Mouse (Mus musculus): Measurements from ENCODE around the gene Coro7. TPM values are rescaled to one million over a fixed set of nuclear protein-coding genes. Genes with fewer than 3 reads are reported as not detected.
A peak's percentile ranks its signal among the peaks of the same experiment; 100 is the strongest.

The Coro7 gene
- 64.0 and 68.8 TPM in 2 replicates for polyA plus RNA-seq (2012; rRNA removed)

GRCm38 (mm10) chr16:4679121-4680018 is at the start of gene Coro7:
Coro7 (minus strand) TSS chr16:4679777.
- peak; percentile 97 for DNase-seq (ENCODE audit: low read depth)
- TF ChIP-seq POLR2A (IDR thresholded peaks at IDR 0.05; ENCODE audit: borderline replicate concordance, extremely low read depth, insufficient read depth, insufficient read length, poor library complexity, severe bottlenecking), result peak; percentile 77; the same call in 1 of the 2 replicates
- no peak for TF ChIP-seq CTCF (IDR thresholded peaks at IDR 0.05; ENCODE audit: borderline replicate concordance, extremely low read depth, insufficient read depth, insufficient read length)

- DNase-seq (ENCODE audit: low read depth), result no peak
- TF ChIP-seq CTCF (IDR thresholded peaks at IDR 0.05; ENCODE audit: borderline replicate concordance, extremely low read depth, insufficient read depth, insufficient read length) (no peak), POLR2A (IDR thresholded peaks at IDR 0.05; ENCODE audit: borderline replicate concordance, extremely low read depth, insufficient read depth, insufficient read length, poor library complexity, severe bottlenecking) (no peak)
Measured at GRCm38 (mm10) chr16:4727963-4728362, 48.4 kb upstream of the Coro7 start.

- TF ChIP-seq CTCF (IDR thresholded peaks at IDR 0.05; ENCODE audit: borderline replicate concordance, extremely low read depth, insufficient read depth, insufficient read length) (no peak), POLR2A (IDR thresholded peaks at IDR 0.05; ENCODE audit: borderline replicate concordance, extremely low read depth, insufficient read depth, insufficient read length, poor library complexity, severe bottlenecking) (no peak)
- DNase-seq (ENCODE audit: low read depth), result no peak
Measured at GRCm38 (mm10) chr16:4727526-4727925, 47.9 kb upstream of the Coro7 start.

GRCm38 (mm10) chr16:4726528-4727128 is 47.1 kb upstream of the Coro7 start:
- TF ChIP-seq POLR2A (IDR thresholded peaks at IDR 0.05; ENCODE audit: borderline replicate concordance, extremely low read depth, insufficient read depth, insufficient read length, poor library complexity, severe bottlenecking) (no peak), CTCF (IDR thresholded peaks at IDR 0.05; ENCODE audit: borderline replicate concordance, extremely low read depth, insufficient read depth, insufficient read length) (no peak)
- no peak for DNase-seq (ENCODE audit: low read depth)

GRCm38 (mm10) chr16:4725780-4726527 is 46.4 kb upstream of the Coro7 start, which contains the start of gene Hmox2:
Hmox2 (plus strand) TSS chr16:4726361.
- no peak for TF ChIP-seq CTCF (IDR thresholded peaks at IDR 0.05; ENCODE audit: borderline replicate concordance, extremely low read depth, insufficient read depth, insufficient read length)
- peak; percentile 46; the same call in 1 of the 2 replicates for TF ChIP-seq POLR2A (IDR thresholded peaks at IDR 0.05; ENCODE audit: borderline replicate concordance, extremely low read depth, insufficient read depth, insufficient read length, poor library complexity, severe bottlenecking)
- peak; percentile 95 for DNase-seq (ENCODE audit: low read depth)

- no peak for TF ChIP-seq CTCF (IDR thresholded peaks at IDR 0.05; ENCODE audit: borderline replicate concordance, extremely low read depth, insufficient read depth, insufficient read length)
Measured at GRCm38 (mm10) chr16:4725266-4725665, 45.7 kb upstream of the Coro7 start.

GRCm38 (mm10) chr16:4722915-4723209 is 43.3 kb upstream of the Coro7 start:
- DNase-seq (ENCODE audit: low read depth), result no peak
- TF ChIP-seq POLR2A (IDR thresholded peaks at IDR 0.05; ENCODE audit: borderline replicate concordance, extremely low read depth, insufficient read depth, insufficient read length, poor library complexity, severe bottlenecking) (no peak), CTCF (IDR thresholded peaks at IDR 0.05; ENCODE audit: borderline replicate concordance, extremely low read depth, insufficient read depth, insufficient read length) (no peak)

More at GRCm38 (mm10) chr16:4725266-4725665, 45.7 kb upstream of the Coro7 start:
- DNase-seq (ENCODE audit: low read depth), result no peak

- peak; percentile 8 for DNase-seq (ENCODE audit: low read depth)
- TF ChIP-seq POLR2A (IDR thresholded peaks at IDR 0.05; ENCODE audit: borderline replicate concordance, extremely low read depth, insufficient read depth, insufficient read length, poor library complexity, severe bottlenecking), result no peak
- TF ChIP-seq CTCF (IDR thresholded peaks at IDR 0.05; ENCODE audit: borderline replicate concordance, extremely low read depth, insufficient read depth, insufficient read length), result no peak
Measured at GRCm38 (mm10) chr16:4722128-4722914, 42.7 kb upstream of the Coro7 start.

GRCm38 (mm10) chr16:4718753-4719518 is 39.4 kb upstream of the Coro7 start, which contains the start of gene Nmral1:
Nmral1 (minus strand) TSS chr16:4719356.
- peak; percentile 94 for DNase-seq (ENCODE audit: low read depth)
- TF ChIP-seq CTCF (IDR thresholded peaks at IDR 0.05; ENCODE audit: borderline replicate concordance, extremely low read depth, insufficient read depth, insufficient read length), result no peak
- TF ChIP-seq POLR2A (IDR thresholded peaks at IDR 0.05; ENCODE audit: borderline replicate concordance, extremely low read depth, insufficient read depth, insufficient read length, poor library complexity, severe bottlenecking), result peak; percentile 7; the same call in 1 of the 2 replicates

- DNase-seq (ENCODE audit: low read depth), result no peak
Measured at GRCm38 (mm10) chr16:4717866-4718265, 38.3 kb upstream of the Coro7 start.

More at GRCm38 (mm10) chr16:4717866-4718265, 38.3 kb upstream of the Coro7 start:
- no peak for TF ChIP-seq CTCF (IDR thresholded peaks at IDR 0.05; ENCODE audit: borderline replicate concordance, extremely low read depth, insufficient read depth, insufficient read length)
- no peak for TF ChIP-seq POLR2A (IDR thresholded peaks at IDR 0.05; ENCODE audit: borderline replicate concordance, extremely low read depth, insufficient read depth, insufficient read length, poor library complexity, severe bottlenecking)

Measured in brain, embryonic 14.5 days (tissue).